8 mouse cellular contexts compared by ENCODE assay signal in genomic region chr1:136126895-136127294, GRCm38 (mm10). TPM values are rescaled to one million over a fixed set of nuclear protein-coding genes. Genes with fewer than 3 reads are reported as not detected.
DNase-seq lines count a peak whose midpoint lies in the region; ATAC-seq lines count a peak whose summit lies in the region.

No protein-coding gene starts in this region.

- WGBS in embryonic facial prominence, embryonic 14.5 days = 52% methylated on average over 10 of the region's 10 CpGs
- whole genome bisulfite sequencing in embryonic facial prominence, embryonic 10.5 days = 88% methylated on average over 10 of the region's 10 CpGs
- 41% methylated on average over 10 of the region's 10 CpGs for WGBS in lung, embryonic 15.5 days

- no peak overlapping the region for H3K9ac ChIP-seq in embryonic facial prominence, embryonic 14.5 days (ENCODE audit: low read depth, low read length)
- H3K9ac ChIP-seq in lung, embryonic 15.5 days = no peak overlapping the region

- H3K4me1 ChIP-seq in embryonic facial prominence, embryonic 14.5 days (ENCODE audit: control insufficient read depth, insufficient read depth, low read length) = peaks cover 24% of the 10 kb centered on the region
- H3K4me1 ChIP-seq in embryonic facial prominence, embryonic 10.5 days = peaks cover 57% of the 10 kb centered on the region
- peaks cover 50% of the 10 kb centered on the region for H3K4me1 ChIP-seq in lung, embryonic 15.5 days

- no peaks in the 10 kb centered on the region for H3K9me3 ChIP-seq in embryonic facial prominence, embryonic 14.5 days (ENCODE audit: control insufficient read depth, low read length)
- no peaks in the 10 kb centered on the region for H3K9me3 ChIP-seq in embryonic facial prominence, embryonic 10.5 days
- H3K9me3 ChIP-seq in lung, embryonic 15.5 days = no peaks in the 10 kb centered on the region

- ATAC-seq in embryonic facial prominence, embryonic 14.5 days (ENCODE audit: low read depth) = no peak
- peak; percentile 33 for ATAC-seq in lung, embryonic 15.5 days (ENCODE audit: borderline replicate concordance, extremely low read depth, low FRiP score, low TSS enrichment)
- ATAC-seq in inflammation-experienced regulatory T-cells, adult 6 months = no peak

- no peaks in the 10 kb centered on the region for H3K27me3 ChIP-seq in embryonic facial prominence, embryonic 14.5 days (replicated peaks; ENCODE audit: control insufficient read depth, insufficient read depth, low read length)
- H3K27me3 ChIP-seq in embryonic facial prominence, embryonic 10.5 days (replicated peaks; ENCODE audit: low read depth, poor library complexity, severe bottlenecking) = peaks cover 18% of the 10 kb centered on the region
- H3K27me3 ChIP-seq in lung, embryonic 15.5 days = peaks cover under 1% of the 10 kb centered on the region; the same call in 1 of the 2 replicates

- no peak overlapping the region for H3K27ac ChIP-seq in embryonic facial prominence, embryonic 14.5 days (replicated peaks; ENCODE audit: low read depth, low read length)
- H3K27ac ChIP-seq in embryonic facial prominence, embryonic 10.5 days (replicated peaks) = no peak overlapping the region
- peak overlapping the region; percentile 90 for H3K27ac ChIP-seq in lung, embryonic 15.5 days

- H3K4me2 ChIP-seq in embryonic facial prominence, embryonic 14.5 days (ENCODE audit: low read depth, low read length) = no peak overlapping the region
- no peak overlapping the region; the same call in 1 of the 2 replicates for H3K4me2 ChIP-seq in lung, embryonic 15.5 days

- H3K36me3 ChIP-seq in embryonic facial prominence, embryonic 14.5 days (ENCODE audit: control insufficient read depth, insufficient read depth, low read length) = no peaks in the 10 kb centered on the region
- no peaks in the 10 kb centered on the region for H3K36me3 ChIP-seq in embryonic facial prominence, embryonic 10.5 days (replicated peaks)
- no peaks in the 10 kb centered on the region for H3K36me3 ChIP-seq in lung, embryonic 15.5 days

- H3K4me3 ChIP-seq in embryonic facial prominence, embryonic 14.5 days (ENCODE audit: low read depth, low read length) = no peak overlapping the region
- H3K4me3 ChIP-seq in embryonic facial prominence, embryonic 10.5 days = no peak overlapping the region
- no peak overlapping the region for H3K4me3 ChIP-seq in lung, embryonic 15.5 days

- peak; percentile 85 for DNase-seq in embryonic facial prominence, embryonic 14.5 days (ENCODE audit: low spot score)
- no peak for DNase-seq in embryonic facial prominence, embryonic 10.5 days (ENCODE audit: low spot score)
- DNase-seq in NIH3T3 (ENCODE audit: low read depth) = peak; percentile 99
- peak; percentile 79 for DNase-seq in heart, adult 8-10 months (ENCODE audit: low spot score)
- no peak for DNase-seq in B cell, adult 2 months
- no peak for DNase-seq in thymus, postnatal 14 days

RNA-seq across cellular contexts. Expression of gene Kif21b, which starts 4.3 kb away (rescaled TPM):
- 2.8 and 3.3 TPM in 2 replicates for polyA plus RNA-seq in embryonic facial prominence, embryonic 14.5 days (2014; fragmentation: Nextera tagmentation; extraction: Ambion mirVana)
- 6.5 and 7.3 TPM in 2 replicates for polyA plus RNA-seq in embryonic facial prominence, embryonic 10.5 days (2016; fragmentation: Nextera tagmentation; extraction: Ambion mirVana)
- 1 to 10 TPM in 1 of 4 experiments, under 1 TPM in 3; 0.57 to 1.3 (median 0.67) TPM for total RNA-seq in heart, adult 8-10 months (2022)
- 3.5 and 4.1 TPM in 2 replicates for polyA plus RNA-seq in lung, embryonic 15.5 days (2015; fragmentation: Nextera tagmentation; extraction: Ambion mirVana)
- 10 to 100 TPM; 23.8 to 43.9 (median 33.8) TPM for polyA plus RNA-seq in inflammation-experienced regulatory T-cells, adult 6 months (2017; shearing (Covaris generic))

Comparison
In these comparisons a context has a peak if more than half of its experiments do, and no peak if none do; other contexts are left out.
1. DNase-seq: peak in embryonic facial prominence, embryonic 14.5 days (single experiment), NIH3T3 (single experiment) and heart, adult 8-10 months (single experiment); none in embryonic facial prominence, embryonic 10.5 days (single experiment), B cell, adult 2 months (0 of 2) and thymus, postnatal 14 days (single experiment).